16 mouse cellular contexts compared by ENCODE assay signal in the genomic region with DNA sequence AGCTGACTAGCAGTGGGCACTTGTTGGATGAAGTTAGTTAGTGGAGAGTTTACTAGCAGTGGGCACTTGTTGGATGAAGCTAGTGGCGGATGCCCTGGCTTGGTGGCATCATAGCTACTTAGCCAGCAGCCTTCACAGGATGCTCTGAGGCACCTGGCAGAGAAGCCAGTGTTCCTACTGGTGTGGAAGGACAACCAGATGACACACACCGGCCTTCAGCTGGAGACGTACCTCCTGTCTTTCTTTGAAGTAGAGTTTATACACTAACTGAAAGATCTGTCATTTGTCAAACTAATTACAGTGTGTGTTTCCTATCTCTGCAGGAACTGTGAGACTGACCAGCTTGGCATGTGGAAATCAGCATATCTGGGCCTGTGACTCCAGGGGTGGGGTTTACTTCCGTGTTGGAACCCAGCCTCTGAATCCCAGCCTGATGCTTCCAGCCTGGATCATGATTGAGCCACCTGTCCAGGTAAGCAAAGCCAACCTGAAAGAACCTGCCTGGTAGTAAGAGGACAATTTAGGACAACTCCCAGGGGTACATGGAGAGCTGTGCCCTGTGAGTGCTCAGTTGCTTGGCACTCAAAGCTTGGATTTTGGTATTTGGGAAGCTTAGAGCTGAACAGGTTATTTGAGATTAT. TPM values are rescaled to one million over a fixed set of nuclear protein-coding genes. Genes with fewer than 3 reads are reported as not detected.
DNase-seq lines count a peak whose midpoint lies in the region; ATAC-seq and TF ChIP-seq lines count a peak whose summit lies in the region.
"Had no signal": no experiment of that assay in that cellular context is flagged by ENCODE, and none has a peak within 500 bp of the region (broad histone marks: within the 10 kb centered on the region; RNA-seq: fewer than 3 reads in every experiment).

No protein-coding gene starts in this region.

- H3K9ac ChIP-seq in intestine, postnatal 0 days (ENCODE audit: low read depth, low read length), result no peak overlapping the region
- no peak overlapping the region for H3K9ac ChIP-seq in intestine, embryonic 16.5 days (ENCODE audit: low read depth, low read length)
- no peak overlapping the region for H3K9ac ChIP-seq in stomach, postnatal 0 days (ENCODE audit: low read length)
- H3K9ac ChIP-seq: hindbrain, embryonic 15.5 days; lung, embryonic 15.5 days had no signal

- WGBS in intestine, postnatal 0 days, result 64% methylated on average over 4 of the region's 4 CpGs
- 67% methylated on average over 4 of the region's 4 CpGs for WGBS in intestine, embryonic 16.5 days
- whole genome bisulfite sequencing in stomach, postnatal 0 days, result 60% methylated on average over 4 of the region's 4 CpGs

- no peak for TF ChIP-seq EP300 in stomach, postnatal 0 days (optimal IDR thresholded peaks at IDR 0.05)

- no peak for ATAC-seq in intestine, postnatal 0 days
- ATAC-seq in intestine, embryonic 16.5 days, result no peak
- ATAC-seq in stomach, postnatal 0 days (ENCODE audit: low FRiP score, low TSS enrichment), result peak; percentile 78

- H3K4me1 ChIP-seq in intestine, postnatal 0 days (replicated peaks; ENCODE audit: control insufficient read depth, insufficient read depth, low read length), result no peaks in the 10 kb centered on the region
- H3K4me1 ChIP-seq in intestine, embryonic 16.5 days (ENCODE audit: control insufficient read depth, insufficient read depth, low read length), result no peaks in the 10 kb centered on the region
- H3K4me1 ChIP-seq in stomach, postnatal 0 days (replicated peaks; ENCODE audit: control insufficient read depth, insufficient read depth), result no peaks in the 10 kb centered on the region
- H3K4me1 ChIP-seq: hindbrain, embryonic 15.5 days; lung, embryonic 15.5 days had no signal

- peaks cover 6% of the 10 kb centered on the region; the same call in 1 of the 2 replicates for H3K36me3 ChIP-seq in intestine, postnatal 0 days (ENCODE audit: control insufficient read depth, insufficient read depth)
- H3K36me3 ChIP-seq in intestine, embryonic 16.5 days (ENCODE audit: control insufficient read depth, insufficient read depth, low read length), result no peaks in the 10 kb centered on the region
- peaks cover 4% of the 10 kb centered on the region; the same call in 1 of the 2 replicates for H3K36me3 ChIP-seq in stomach, postnatal 0 days (ENCODE audit: control insufficient read depth, insufficient read depth, low read length)

- no peaks in the 10 kb centered on the region for H3K27me3 ChIP-seq in intestine, postnatal 0 days (replicated peaks; ENCODE audit: control insufficient read depth, insufficient read depth, low read length)
- no peaks in the 10 kb centered on the region for H3K27me3 ChIP-seq in intestine, embryonic 16.5 days (replicated peaks; ENCODE audit: control insufficient read depth, insufficient read depth, low read length)
- H3K27me3 ChIP-seq in stomach, postnatal 0 days (ENCODE audit: control insufficient read depth, insufficient read depth, low read length), result no peaks in the 10 kb centered on the region
- H3K27me3 ChIP-seq: hindbrain, embryonic 15.5 days; lung, embryonic 15.5 days had no signal

- peak; percentile 62 for DNase-seq in cerebellum, adult 11 months
- DNase-seq in cerebellum, postnatal 10 days, result peak; percentile 66 to 68
- DNase-seq in stomach, postnatal 0 days (ENCODE audit: low spot score), result peak; percentile 34
- no peak for DNase-seq in kidney, postnatal 14 days
- no peak for DNase-seq in lung, adult 18-20 months
- DNase-seq: gastrocnemius, postnatal 14 days; heart, postnatal 14 days; kidney, adult 11 months; kidney, postnatal 10 days; midbrain, embryonic 14.5 days; right cerebral cortex, postnatal 4 days had no signal

- peak overlapping the region; percentile 22; the same call in 1 of the 2 replicates for H3K27ac ChIP-seq in intestine, postnatal 0 days (ENCODE audit: low read depth, low read length)
- H3K27ac ChIP-seq in intestine, embryonic 16.5 days (ENCODE audit: low read length), result no peak overlapping the region
- H3K27ac ChIP-seq in stomach, postnatal 0 days (replicated peaks), result 0 out of 2 replicates have a peak overlapping the region, but pooled peaks have one; percentile 35
- H3K27ac ChIP-seq: hindbrain, embryonic 15.5 days; lung, embryonic 15.5 days had no signal

- no peak for TF ChIP-seq CTCF in intestine, postnatal 0 days (IDR thresholded peaks at IDR 0.05; ENCODE audit: low read depth)
- no peak for TF ChIP-seq CTCF in stomach, postnatal 0 days (IDR thresholded peaks at IDR 0.05; ENCODE audit: low read depth)

- no peaks in the 10 kb centered on the region for H3K9me3 ChIP-seq in intestine, postnatal 0 days (ENCODE audit: control insufficient read depth)
- no peaks in the 10 kb centered on the region for H3K9me3 ChIP-seq in intestine, embryonic 16.5 days (ENCODE audit: control insufficient read depth, low read length)
- no peaks in the 10 kb centered on the region for H3K9me3 ChIP-seq in stomach, postnatal 0 days (ENCODE audit: control insufficient read depth, low read length)
- H3K9me3 ChIP-seq: hindbrain, embryonic 15.5 days; lung, embryonic 15.5 days had no signal

- no peak overlapping the region for H3K4me2 ChIP-seq in intestine, postnatal 0 days (replicated peaks; ENCODE audit: low read depth)
- no peak overlapping the region for H3K4me2 ChIP-seq in intestine, embryonic 16.5 days (ENCODE audit: low read depth, low read length)
- H3K4me2 ChIP-seq in stomach, postnatal 0 days (replicated peaks; ENCODE audit: low read depth), result no peak overlapping the region
- H3K4me2 ChIP-seq: hindbrain, embryonic 15.5 days; lung, embryonic 15.5 days had no signal

- H3K4me3 ChIP-seq in intestine, postnatal 0 days (ENCODE audit: low read depth, low read length), result no peak overlapping the region
- no peak overlapping the region for H3K4me3 ChIP-seq in intestine, embryonic 16.5 days (ENCODE audit: low read length)
- H3K4me3 ChIP-seq in stomach, postnatal 0 days (ENCODE audit: low read depth, low read length), result no peak overlapping the region
- H3K4me3 ChIP-seq: hindbrain, embryonic 15.5 days; lung, embryonic 15.5 days; myocyte had no signal

RNA-seq across cellular contexts. Expression of gene Ankrd9, which starts 24.4 kb away (rescaled TPM):
- 76.3 and 80.0 TPM in 2 replicates for polyA plus RNA-seq in intestine, postnatal 0 days (2015; fragmentation: Nextera tagmentation; extraction: Ambion mirVana)
- polyA plus RNA-seq in intestine, embryonic 16.5 days (2015; fragmentation: Nextera tagmentation; extraction: Ambion mirVana), result 32.2 and 33.6 TPM in 2 replicates
- polyA plus RNA-seq in stomach, postnatal 0 days (2015; fragmentation: Nextera tagmentation; extraction: Ambion mirVana), result 25.1 and 25.9 TPM in 2 replicates

Comparison
In these comparisons a context has a peak if more than half of its experiments do, and no peak if none do; other contexts are left out.
1. DNase-seq: peak in cerebellum, adult 11 months (single experiment), cerebellum, postnatal 10 days (2 of 2) and stomach, postnatal 0 days (single experiment); none in kidney, postnatal 14 days (single experiment) and lung, adult 18-20 months (0 of 2).